Mouse (Mus musculus): ENCODE data around the gene Usp6nl.

GRCm38 (mm10) chr2:6336649-6337048 lies 14.2 kb downstream of the Usp6nl start:
- TF ChIP-seq CTCF (IDR thresholded peaks at IDR 0.05; ENCODE audit: control insufficient read depth, insufficient read depth, insufficient replicate concordance, low read depth, low read length) (no peak), POLR2A (IDR thresholded peaks at IDR 0.05; ENCODE audit: control insufficient read depth, low read depth, low read length) (no peak)

Data from testis, adult 2 months (tissue).